Mouse (Mus musculus) lung, postnatal 10 days (tissue): ENCODE results near the gene Gm9508.

Source experiments
- DNase-seq: peaks from one replicate; pipeline ENCODE4 v3.0.0; 2021

The Gm9508 gene

GRCm38 (mm10) chr10:77667402-77667801 lies 29.6 kb downstream of the Gm9508 start:
- DNase-seq: peak; percentile 42

DNA sequence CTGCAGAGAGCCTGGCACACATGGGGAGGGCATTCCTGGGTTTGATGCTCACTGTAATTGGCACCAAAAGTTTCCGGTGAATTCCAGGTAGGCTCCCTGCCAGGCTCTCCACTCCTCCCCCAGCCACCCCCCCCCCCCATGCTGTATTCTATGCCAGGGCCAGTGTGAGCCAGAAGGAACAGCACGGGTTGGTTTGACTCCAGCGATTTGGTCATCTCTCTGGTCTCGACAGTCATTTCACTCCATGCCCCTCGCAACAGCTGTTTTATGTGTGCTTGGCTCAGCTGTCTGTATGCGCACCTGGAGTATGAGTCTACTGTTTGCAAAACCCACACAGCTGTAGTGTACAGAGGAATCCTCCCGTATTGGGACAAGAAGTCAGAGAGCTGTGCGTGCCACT lies 30.7 kb downstream of the Gm9508 start:
- DNase-seq: peak; percentile 34

- no peak for DNase-seq
Measured at GRCm38 (mm10) chr10:77663949-77664665, 32.9 kb downstream of the Gm9508 start.

GRCm38 (mm10) chr10:77658286-77658994 lies 38.6 kb downstream of the Gm9508 start:
- peak; percentile 82 for DNase-seq

DNA sequence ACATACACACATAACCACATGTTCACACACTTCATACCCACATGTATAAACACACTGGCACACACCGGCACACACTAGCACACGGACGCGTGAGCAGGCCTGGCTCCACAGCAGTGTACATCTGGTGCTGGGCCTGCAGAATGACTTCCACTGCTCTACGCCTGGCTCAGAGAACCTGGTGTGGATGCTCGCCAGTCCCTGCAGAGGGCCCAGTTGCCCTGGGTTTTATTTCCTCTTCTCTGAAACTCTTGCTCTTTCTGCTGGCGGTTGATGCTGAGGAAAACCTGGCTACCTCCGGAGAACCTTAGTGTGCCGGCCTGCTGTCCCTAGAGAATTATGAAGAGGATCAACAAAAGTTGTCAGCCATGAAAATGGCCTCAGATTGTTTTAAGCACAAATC lies 45.0 kb downstream of the Gm9508 start:
- no peak for DNase-seq

GRCm38 (mm10) chr10:77647901-77648300 lies 49.1 kb downstream of the Gm9508 start:
- no peak for DNase-seq

- DNase-seq: no peak
Measured at GRCm38 (mm10) chr10:77647461-77647860, 49.6 kb downstream of the Gm9508 start.
